Mouse (Mus musculus): ENCODE data around the gene Cfd. TPM values are rescaled to one million over a fixed set of nuclear protein-coding genes. Genes with fewer than 3 reads are reported as not detected.
A peak's percentile ranks its signal among the peaks of the same experiment; 100 is the strongest.

Cfd gene
- total RNA-seq, 2 experiments from 2014 or later, result 3.6 to 16.6 TPM

DNA sequence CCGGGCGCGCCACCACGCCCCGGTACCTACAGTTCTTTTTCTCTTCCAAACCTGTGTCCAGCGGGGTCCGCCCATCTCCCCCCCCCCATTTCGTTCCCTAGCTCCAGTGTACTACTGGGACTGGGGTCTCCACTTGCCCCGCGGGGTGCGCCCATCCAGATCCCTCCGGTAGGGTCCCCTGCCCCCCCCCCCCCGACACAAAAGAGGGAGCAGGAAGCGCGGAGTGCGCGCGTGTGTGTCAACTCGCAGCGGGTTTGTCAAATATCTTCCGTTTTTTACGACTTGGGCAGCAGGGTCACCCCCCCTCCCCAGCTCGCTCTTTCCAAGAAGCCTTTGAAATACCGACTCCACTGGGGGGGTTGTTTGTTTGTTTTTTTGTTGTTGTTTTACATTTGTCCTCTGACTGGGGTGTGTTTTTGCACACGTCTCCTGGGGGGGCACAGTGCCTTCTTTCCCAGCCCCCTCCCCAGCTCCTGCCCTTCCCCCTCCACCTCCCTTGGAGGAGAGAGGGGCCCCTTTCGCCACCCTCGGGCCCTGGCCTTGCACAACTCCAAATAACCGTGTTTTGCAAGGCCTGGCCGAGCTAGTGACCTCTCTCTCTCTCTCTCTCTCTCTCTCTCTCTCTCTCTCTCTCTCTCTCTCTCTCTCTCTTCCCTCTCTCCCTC lies 37.5 kb downstream of the Cfd start:
- intact Hi-C loops (cut with DNase I; ENCODE audit: low total_unique reads), result no loop called here
- DNase-seq, result no peak

DNA sequence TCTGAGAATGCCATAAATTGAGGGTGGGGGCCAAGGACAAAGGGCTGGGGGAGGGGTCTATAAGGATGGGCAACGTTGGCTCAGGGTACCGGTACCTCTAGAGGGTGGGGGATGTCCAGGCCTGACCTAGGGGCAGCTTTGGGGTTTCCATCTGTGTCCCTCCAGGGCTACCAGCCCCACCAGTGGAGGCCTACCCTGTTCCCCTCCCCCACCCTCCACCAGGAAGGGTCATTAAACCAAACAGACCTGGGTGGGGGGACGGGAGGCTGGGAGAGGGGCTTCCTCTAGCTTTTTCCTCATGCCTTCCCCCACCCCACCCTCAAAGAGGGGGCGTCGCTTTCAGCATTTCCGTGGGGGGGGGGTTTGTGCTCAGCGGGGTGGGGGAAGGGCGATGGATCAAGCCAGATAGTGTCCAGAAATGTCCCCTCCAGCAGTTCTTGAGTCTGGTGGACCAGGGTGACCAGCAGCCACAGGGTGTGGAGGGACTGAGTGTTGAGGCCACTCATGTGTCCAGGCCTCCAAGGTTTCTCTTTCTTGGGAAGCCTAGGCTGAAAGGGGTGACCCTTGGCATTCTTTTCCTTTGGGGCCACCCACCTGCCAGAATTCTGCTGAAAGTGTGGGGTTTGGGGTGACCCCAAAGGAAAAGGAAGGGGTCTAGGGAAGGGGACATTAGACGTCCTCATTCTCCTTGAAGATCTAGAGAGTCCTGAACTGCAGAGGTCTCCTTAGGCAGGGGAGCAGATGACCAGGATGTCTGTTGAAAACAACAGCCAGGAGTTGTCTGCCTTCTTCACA lies 38.5 kb downstream of the Cfd start:
- intact Hi-C loops (cut with DNase I; ENCODE audit: low total_unique reads), result no loop called here
- DNase-seq, result no peak

DNA sequence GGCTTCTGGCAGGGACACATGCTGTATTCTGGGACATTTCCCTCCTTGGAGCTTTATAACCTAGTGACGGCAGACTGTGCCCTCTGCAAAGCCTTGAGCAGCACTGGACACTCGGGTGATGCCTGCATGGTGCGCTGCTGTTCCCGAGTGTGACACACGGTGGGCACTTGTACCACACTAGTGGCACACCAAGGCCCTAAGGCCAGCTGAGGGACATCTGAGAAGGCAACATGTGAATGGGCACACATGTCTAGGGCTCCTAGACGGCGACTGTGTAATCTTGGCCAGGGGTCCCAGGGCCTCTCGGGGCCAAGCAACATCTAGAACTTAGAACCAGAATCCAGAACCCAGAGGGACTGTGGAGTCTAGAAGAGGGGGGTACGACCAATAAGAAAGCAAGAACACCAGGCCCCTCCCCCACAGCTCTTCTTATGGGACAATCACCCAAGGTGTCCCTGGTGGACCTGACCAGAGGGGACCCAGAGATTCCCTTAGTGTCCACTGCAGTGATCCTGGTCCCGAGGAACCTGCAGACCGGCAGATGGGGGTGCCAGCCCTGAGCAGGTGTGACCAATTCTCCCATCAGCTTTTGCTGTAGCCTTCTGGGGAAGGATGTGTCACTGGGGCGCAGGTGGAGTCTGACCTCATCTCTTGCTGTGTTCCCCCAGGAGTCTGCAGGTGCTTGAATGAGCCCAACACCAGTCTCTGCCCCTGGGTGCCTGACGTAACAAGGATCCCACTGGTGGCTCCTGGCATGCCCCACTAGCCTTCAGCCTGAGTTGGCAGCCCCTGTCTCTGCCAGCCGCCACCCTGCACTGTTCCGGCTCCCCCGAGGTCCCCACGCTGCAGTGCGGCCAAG lies 39.5 kb downstream of the Cfd start:
- intact Hi-C loops (cut with DNase I; ENCODE audit: low total_unique reads), result no loop called here

DNA sequence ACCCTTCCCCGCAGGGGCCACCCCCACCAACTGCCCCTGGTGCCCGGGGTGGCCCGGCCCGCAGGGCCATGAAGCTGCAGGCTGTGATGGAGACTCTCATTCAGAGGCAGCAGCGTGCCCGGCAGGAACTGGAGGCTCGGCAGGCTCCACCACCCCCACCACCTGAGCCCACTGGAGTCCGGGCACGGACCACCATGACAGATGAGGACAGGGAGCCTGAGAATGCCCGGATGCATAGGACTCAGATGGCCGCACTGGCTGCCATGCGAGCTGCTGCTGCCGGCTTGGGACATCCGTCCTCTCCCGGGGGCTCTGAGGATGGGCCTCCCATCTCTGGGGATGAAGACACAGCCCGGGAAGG lies 40.2 kb downstream of the Cfd start:
- intact Hi-C loops (cut with DNase I; ENCODE audit: low total_unique reads), result no loop called here
- no peak for DNase-seq

More for the DNA sequence above, 39.5 kb downstream of the Cfd start:
- DNase-seq, result no peak

DNA sequence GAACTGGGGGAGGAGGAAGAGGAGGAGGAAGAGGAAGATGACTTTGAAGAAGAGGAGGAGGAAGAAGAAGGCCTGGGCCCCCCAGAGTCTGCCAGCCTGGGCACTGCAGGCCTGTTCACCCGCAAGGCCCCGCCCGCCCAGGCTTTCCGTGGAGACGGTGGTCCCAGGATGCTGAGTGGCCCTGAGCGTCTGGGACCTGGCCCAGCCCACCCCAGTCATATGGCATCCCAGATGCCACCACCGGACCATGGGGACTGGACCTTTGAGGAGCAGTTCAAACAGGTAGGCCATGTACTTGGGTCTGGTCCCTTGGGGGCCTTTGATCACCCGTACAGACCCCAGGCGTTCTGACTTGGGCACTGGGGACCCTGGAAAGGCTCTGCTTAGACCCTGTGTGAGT lies 41.1 kb downstream of the Cfd start:
- DNase-seq, result no peak
- intact Hi-C loops (cut with DNase I; ENCODE audit: low total_unique reads), result no loop called here

DNA sequence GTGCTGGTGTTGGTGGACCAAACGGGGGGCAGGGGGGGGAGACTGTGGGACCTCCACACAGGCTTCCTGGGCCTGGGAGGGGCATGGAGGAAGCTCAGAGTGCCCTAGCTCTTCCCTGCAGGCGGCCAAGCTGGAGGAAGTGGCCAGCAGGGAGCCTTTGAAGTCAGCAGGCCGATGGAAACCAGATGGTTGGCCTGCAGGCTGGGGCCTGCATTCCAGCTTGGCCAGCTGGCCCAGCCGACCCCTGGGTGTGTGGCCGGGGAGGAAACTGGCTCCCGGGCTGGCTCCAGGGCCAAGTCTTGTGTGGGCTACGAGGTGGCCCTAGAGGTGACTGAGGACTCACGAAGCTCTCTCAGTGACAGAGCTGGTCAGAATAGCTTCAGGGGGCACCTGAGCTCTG lies 42.1 kb downstream of the Cfd start:
- DNase-seq, result peak; percentile 89
- intact Hi-C loops (cut with DNase I; ENCODE audit: low total_unique reads), result no loop called here

DNA sequence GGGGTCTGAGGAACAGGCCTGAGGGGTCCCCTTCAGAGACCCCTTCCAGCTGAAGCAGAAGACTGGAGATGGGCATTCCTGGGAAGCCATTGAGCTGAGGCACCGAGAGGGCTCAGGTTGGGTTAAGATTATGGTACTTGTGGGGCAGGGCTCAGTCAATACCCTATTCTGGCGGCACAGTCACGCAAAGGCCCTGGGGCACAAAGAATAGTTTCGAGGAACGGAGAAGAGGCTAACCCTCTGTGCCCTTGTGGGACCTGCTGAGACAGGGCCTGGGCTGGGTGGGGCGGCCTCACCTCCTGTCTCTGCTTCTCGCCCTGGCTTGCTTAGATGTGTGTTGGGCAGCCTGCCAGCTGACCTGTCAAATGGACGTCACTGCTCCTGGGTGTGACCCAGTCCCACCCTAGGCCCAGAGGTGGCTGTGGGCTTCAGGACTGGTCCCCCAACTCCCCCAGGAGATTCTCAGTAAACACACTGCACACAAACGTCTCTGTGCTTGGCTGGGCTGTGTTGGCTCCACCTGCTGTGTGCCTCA lies 42.6 kb downstream of the Cfd start:
- DNase-seq, result no peak
- intact Hi-C loops (cut with DNase I; ENCODE audit: low total_unique reads), result no loop called here

DNA sequence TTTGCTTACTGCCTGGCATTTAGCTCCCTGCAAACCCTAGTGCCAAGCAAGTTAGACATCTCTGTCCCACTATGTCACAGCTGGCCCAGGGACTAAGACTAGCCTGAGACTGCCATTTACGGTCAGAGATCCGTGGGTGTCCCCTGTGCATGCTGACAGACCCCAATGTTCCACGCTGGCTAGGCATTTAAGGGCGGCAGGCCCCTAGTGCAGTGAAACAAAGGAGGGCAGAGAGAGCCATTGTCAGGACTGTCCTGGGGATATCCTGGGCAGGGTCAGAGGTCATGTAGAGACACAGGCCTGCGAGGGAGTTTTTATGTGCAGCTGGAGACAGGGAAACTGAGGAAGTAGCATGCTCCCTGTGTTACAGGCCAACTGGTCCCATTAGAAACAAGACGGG lies 43.2 kb downstream of the Cfd start:
- intact Hi-C loops (cut with DNase I; ENCODE audit: low total_unique reads), result no loop called here
- no peak for DNase-seq

DNA sequence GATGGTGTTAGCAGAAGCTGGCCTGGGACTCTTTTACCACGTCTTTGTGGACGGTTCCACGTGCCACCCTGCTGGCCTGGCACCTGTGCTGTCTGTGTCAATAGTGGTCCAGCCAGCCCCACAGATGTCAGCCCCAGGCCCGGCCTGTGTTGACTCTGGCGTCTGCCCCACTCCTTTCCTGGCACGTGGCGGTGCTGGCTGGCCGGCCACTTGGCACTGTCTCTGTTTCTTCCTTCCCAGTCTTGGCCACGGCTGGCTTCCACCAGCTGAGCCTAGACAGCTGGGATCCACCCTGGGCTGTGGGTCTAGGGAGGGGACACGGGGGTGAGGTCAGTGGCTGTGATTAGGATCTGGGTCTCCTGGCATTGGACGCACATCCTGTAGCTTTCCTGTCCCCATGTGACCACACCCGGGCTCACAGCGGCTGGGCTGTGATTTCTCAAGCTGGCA lies 43.6 kb downstream of the Cfd start:
- intact Hi-C loops (cut with DNase I; ENCODE audit: low total_unique reads), result no loop called here
- DNase-seq, result peak; percentile 92

DNA sequence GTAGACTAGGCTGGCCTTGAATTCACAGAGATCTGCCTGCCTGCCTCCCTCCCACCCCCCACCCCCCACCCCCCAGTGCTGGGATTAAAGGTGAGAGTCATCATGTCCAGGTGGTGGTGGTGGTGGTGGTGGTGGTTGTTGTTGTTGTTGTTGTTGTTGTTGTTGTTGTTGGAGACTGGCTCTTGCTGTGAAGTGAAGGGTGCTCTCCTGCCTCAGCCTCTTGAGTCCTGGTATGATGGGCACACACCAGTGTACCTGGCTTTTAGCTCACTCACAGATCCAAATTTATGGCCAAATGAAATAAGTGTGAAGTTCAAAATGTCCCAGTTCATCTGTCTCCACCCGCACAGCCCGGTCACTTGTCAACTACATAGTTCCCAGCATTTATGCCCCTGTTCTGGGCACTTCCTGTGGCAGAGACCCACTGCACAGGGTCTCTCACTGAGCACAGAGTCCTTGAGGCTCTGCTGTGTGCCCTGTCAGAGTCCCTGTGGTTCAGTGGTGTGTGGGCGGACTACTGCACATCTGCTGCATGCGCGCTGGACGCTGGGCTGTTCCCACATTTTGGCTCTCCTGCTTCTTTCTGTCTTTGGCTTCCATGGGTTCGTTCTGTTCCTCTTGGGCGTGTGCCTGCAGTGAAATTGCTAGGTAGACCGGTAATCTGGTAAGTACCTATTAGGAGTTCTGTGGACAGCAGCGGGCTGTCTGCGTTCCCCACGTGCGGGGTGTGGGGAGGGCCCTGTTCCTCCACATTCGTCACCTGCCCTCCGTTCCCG lies 44.3 kb downstream of the Cfd start:
- intact Hi-C loops (cut with DNase I; ENCODE audit: low total_unique reads), result no loop called here
- DNase-seq, result no peak

DNA sequence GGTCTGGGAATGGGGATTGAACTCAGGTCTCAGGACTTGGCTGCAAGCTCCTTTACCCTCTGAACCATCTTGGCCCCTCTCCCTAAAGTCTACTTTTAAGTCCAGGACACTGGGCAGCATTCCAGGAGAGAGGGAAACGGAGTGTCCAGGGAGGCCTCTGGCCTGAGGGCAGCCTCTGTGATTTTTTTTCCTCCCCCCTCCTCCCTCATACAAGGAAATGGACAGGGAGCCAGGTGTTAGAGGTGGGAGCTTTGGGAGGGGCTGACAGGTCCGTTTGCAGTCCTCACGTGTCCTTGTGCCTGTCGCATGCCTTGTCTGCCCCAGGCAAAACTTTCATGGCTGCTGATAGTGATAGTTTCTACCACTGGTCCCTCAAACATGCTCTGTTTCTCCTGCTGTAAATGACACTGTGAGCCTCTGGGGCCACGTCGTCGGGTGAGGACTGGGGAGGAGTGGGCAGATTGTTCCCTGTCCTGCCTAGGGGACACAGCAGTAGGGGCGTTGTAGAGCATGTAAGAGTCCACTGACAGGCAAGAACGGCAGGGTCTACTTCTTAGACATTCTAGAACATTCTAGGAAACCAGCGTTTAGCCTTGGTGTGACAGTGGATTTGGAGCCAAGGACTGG lies 45.7 kb downstream of the Cfd start:
- intact Hi-C loops (cut with DNase I; ENCODE audit: low total_unique reads), result no loop called here

DNA sequence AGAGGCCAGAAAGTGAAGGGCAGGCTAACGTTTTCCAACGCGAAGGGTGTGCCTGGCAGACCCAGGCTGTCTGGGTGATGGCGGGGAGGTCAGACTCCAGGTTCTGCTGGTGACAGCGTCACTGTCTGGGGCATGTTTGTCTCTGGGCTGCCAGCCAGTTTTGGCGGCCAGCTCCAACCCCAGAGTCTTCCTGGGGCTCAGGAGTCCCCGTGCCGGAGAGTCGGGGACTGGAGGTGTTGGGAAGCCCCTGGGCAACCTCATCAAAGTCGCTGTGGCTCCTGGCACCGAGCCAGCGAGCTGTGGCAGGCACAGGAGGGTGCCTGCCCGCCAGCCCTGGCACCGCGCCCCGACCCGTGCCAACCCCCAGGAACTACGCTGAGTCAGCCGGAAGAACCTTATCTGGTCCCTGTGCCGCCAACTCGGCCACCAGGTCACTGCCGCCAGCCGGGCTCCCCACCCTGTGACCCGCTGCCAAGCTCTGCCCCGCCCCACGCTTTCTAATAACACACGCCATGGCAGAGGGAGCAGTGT lies 46.3 kb downstream of the Cfd start:
- intact Hi-C loops (cut with DNase I; ENCODE audit: low total_unique reads), result no loop called here
- DNase-seq, result peak; percentile 74

More for the DNA sequence above, 45.7 kb downstream of the Cfd start:
- no peak for DNase-seq

DNA sequence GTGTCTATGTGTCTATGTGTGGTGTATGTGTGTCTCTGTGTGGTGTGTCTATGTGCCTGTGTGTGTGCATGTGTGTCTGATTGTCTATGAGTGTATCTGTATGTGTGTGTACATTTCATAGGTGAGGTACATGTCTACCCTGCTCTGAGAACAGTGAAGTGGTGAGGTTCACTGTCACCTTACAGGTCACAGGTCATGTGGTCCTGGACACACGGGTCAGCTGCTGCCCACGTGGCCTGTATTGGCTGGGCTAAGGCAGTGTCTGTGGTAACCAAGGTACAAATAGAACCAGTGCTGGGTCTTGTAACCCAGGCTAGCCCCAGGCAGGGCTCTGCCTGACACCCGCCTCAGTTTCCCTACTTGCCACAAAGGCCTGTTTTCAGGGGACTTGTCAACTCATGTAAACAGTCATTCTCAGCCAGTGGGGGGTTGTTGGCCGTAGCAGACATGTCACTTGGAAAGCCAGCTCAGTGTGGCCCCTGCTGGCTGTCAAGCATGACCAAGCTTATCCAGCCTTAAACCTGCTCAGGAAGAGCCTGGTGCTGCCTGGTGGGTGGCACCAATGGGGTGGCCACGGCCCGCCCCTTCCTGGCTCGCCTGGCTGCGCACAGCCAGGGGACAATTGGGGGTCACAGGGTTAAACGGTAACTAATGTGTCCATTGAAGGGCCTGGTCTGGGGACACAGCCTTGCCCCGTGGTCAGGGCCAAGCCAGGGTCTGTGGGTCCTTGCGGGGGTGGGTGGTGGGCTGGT lies 47.3 kb downstream of the Cfd start:
- intact Hi-C loops (cut with DNase I; ENCODE audit: low total_unique reads), result no loop called here
- DNase-seq, result no peak

DNA sequence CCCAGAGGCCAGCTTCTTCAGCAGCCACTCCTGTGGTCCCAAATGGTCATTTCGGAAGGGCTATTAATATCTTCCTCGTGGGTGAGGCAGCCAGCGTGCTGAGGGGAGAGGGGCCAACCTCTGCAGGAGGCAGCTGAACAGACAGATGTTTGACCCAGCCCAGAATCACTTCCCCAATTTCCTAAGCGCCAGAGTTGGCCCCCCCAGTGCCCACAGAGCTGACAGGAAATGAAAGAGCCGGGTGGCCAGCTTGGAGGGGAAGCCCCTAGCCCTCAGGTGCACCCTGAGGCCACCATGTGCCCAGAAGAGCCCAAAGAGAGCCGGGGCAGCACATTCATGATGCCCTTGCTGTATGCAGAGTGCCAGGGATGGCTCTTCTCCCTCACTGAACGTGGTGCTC lies 50.1 kb downstream of the Cfd start:
- DNase-seq, result no peak
- intact Hi-C loops (cut with DNase I; ENCODE audit: low total_unique reads), result no loop called here

Data from gastrocnemius, postnatal 14 days (tissue).